Mouse (Mus musculus) neural tube, embryonic 10.5 days (tissue): ENCODE data around the gene Fam169b.
"Not testable (repeated sequence)": the region's sequence is repeated elsewhere in the genome, so short reads cannot be mapped to it uniquely, and the experiment has no call there.

ENCODE experiments used
- DNase-seq: peaks from one replicate; pipeline ENCODE4 v3.0.0-alpha.2; 2017; ENCODE audit warnings: low spot score; ENCODE audit errors: extremely low spot score

Gene Fam169b

DNA sequence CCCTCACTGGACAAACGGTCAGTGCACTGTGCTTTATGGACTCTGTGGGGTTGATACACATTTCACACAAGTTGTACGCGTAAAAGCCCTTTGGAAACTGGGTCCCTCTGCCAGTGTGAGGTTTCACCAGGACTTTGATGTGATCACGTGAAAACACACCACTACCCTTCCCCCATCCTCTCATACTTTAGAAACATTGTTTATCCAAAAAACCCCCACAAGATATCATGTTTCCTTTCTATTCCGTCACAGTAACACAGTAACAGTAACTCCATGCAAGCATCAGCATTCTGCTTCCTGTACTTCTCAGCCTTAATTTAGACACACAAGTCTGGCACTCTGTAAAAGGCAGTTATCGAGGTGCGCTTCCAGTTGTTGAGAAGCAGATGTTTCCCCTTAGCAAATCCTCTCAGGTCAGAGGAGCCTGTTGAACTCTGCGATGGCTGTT lies 12.2 kb downstream of the Fam169b start:
- no peak for DNase-seq

DNA sequence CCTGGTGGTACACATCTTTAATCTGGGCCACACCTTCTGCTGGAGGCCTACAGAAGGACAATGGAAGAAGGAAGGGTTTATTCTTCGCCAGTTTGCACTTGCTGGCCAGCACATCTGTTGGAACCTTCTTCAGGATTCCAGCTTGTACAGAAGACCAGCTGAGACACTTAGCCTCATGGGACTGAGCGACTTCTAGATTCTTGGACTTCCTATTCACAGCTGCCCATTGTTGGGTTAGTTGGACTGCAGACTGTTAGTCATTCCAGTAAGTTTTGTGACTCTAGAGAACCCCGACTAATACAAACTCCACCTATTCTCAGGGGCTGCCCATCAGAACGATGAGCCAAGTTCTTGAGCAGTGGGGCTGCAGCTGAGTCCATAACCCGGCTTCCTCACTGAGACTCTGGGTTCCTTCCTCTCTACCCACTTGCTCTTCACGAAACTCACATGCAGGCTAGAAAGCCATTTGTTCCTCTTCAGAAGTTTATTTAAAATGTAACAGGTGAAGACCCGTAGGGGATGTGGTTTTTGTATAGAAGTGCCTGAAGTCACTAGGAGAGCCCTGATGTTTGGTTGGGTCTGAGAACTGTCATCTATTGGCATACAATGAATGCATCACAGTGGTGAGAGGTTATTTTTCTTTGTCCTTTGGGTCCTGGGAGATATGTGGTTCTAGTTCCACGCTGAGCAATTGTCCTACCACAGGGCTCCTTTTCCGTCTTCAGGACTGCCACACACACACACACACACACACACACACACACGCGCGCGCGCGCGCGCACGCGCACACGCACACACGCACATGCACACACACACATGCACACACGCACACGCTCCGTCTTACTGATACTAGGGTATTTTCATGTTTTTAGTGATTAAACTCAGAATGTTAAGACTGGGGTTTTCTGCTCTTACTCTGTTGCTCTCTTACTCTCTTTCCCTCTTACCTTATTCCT lies 13.2 kb downstream of the Fam169b start:
- DNase-seq: no peak

DNA sequence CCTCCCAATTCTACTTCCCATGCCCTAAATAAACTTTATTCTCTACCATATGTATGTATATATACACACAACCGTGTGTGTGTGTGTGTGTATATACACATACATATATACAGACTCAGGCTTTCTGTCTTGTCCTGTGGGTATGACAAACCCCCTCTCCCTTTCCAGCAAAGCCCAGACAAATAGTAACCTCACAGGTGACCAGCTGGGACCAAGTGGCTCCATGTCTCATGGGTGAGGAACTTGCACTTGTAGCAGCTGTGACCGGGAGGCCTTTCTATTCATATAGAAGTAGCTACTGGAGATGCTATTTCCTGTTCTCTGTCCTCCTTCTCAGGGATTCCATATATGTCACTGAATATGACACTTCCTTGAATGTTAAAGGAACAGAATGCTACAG lies 13.9 kb downstream of the Fam169b start:
- DNase-seq: no peak

DNA sequence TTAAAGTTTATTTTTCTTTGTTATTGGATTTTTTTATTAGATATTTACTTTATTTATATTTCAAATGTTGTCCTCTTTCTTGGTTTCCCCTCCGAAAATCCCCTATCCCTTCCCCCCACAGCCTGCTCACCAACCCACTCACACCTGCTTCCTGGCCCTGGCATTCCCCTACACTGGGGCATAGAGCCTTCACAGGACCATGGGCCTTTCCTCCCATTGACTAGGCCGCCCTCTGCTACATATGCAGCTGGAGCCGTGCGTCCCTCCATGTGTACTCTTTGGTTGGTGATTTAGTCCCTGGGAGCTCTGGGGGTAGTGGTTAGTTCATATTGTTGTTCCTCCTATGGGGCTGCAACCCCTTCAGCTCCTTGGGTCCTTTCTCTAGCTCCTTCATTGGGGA lies 14.4 kb downstream of the Fam169b start:
- not testable (repeated sequence) for DNase-seq

DNA sequence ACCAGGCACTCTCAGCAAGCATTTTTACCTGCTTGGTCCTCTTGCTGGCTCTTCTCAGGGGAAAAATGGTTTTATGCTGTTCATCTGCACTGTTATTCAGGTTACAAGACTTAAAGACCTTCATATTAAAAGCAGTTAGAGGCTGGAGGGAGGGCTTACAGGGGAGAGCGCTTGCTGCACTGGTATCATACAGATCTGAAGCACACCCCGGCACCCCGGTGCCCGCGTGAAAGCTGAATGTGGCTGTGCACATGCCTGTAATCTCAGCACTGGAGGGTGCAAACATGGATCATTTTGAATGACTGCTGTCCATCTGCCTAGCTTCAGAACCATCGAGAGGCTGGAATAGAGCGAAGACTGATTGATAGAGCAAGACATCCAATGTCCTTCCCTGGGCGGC lies 15.4 kb downstream of the Fam169b start:
- no peak for DNase-seq

DNA sequence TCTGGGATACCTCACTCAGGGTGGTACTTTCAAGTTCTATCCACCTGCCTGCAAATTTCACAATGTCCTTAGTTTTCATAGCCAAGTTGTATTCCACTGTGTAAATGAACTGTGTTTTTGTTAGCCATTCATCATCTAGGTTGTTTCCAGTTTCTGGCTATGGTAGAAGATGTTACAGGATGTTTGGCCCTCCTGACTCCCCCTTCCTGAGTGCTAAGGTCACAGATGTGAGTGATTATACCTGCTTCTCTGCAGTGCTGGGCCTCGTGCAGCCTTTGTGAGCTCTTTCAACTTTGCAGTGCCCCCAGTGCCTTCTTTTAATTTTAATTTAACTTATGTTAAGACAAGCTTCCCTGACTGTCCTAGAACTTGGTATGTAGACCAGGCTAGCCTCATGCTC lies 18.0 kb downstream of the Fam169b start:
- no peak for DNase-seq

DNA sequence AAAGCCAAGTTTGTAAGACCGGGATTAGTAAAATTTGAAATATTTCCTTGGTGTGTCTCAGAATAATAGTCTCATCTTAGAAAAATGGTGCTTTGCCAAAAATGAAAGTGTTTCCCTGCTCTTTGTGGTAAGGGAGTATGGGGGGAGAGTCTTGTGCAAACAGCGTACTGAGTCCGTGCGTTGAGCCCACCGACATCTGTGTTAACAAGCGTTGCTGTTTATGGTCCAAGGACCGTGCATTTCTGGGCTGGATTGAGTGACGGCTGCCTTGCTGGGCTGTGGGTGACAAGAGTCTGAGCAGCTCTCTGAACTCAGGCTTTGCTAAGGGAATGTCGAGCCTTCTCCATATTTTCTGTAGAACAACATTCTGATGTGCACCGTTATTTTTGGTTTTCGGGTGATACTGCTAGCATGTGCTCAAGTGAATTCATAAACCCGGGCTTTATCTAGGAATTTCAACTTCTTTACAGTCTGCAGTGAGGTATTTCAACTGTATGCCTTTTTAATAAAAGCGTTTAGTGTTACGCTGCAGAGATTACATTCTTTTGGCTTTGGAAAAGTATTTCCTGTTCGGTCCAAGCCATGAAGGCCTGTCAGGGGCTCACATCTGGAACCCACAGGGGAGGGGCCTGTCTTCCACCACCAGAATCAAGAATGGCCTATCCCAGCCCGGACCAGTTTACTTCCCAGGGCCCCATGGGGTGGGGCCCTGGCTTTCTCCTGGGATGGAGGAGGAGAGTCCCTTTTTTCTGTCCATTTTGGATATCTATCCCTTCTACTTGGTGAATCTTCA lies 20.6 kb downstream of the Fam169b start:
- DNase-seq: no peak

DNA sequence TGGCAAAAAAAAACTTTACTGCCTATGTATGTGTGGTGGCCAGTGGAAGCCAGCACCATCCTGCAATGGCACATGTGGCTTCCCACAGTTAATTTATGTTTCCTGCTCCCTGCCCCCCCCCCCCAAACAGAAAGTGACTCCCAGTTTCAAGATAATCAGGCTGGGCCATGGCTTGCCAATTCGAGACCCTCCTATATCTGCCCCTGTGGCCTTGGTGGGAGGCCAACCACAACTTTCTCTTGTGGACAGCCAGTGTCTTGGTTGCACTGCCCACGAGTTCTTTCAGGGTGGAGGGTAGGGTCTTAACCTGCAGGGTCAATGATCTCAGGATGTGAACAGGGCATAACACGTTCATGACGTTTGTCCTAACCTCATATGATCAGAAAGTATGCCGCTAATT lies 22.8 kb downstream of the Fam169b start:
- DNase-seq: no peak

DNA sequence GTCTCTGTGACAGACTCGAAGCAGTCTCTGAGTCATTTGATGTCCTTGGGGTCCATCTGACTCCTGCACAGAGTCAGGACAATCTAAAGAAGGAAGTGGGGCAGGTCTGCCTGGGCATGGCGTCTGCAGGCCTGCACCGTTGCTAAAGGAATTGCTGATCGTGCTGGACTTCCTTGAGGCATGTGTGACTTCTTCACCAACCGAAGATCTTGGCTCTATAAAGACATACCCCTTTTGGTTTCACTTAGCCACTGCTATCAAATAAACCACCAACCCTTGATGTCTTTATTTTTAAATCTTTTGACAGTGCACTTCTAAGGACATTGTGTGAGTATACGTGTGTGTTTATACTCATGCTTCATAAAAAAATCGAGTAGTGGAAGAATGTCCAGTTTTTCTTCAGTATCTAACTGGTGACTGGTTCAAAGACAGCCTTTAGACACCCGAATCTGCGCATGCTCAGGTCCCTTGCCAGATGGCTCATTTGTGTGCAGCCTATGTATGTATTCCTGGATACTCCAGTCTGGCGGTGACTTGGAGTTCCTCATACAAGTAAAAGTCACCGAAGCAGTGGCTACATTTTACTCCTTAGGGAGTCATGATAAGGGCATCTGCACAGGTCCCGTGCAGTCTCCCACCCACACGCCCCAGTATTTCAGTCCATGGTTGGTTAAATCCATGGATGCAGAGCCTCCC lies 24.9 kb downstream of the Fam169b start:
- no peak for DNase-seq

DNA sequence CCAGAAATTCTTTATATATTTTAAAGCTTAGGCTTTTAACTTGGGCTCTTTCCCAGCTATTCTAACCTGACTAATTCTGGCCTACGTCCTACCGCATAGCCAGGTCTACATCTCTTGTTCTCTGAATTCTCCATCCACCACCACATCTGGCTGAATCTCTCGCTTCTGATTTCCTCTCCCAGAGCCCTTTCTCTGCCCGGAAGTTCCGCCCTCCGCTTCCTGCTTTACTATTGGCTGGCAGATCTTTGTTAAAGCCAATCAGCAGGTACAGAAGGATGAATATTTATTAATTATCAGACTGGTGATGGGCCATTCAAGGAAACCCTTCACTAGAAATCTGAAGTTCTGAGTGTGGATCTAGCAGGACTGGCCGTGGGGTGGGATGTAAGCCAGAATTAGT lies 27.5 kb downstream of the Fam169b start:
- DNase-seq: no peak

DNA sequence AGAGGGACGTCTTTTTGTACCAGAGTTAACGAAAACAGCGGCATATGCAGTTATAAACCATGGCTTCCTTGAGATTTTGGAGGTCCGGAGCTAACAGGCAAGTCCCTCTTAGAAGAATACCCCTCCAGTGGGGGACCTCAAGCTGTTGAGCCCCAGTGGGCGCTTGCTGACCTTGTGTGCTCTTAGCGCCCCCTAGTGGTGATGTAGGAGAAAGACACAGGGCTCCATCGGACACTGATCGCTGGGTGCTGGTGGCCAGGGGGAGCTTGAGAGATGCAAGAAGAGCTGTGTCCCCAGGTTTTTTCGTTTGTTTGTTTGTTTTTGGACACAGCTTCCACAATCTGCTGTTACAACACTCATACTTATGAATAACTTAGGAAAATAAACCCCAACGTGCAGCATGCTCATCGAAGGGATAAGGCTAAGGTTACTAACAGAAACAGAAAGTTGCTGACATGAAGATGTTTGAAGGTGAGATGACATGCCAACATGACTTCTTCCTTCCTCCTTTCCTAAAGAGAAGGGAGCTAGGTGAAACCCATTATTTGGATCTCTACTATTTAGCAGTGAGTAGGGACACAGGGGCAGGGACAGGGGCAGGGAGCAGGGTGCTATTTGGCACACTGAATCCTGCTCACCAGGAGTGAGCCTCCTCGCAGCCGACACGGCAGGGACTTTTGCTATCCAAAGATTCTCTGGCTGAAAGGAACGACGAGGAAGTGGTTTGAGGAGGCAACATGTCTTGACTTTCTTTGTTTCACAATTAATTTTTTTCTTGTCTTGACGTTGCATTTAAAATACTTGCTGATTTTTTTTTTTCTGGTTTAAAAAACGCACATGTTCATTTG lies 29.2 kb downstream of the Fam169b start:
- DNase-seq: peak; percentile 79

DNA sequence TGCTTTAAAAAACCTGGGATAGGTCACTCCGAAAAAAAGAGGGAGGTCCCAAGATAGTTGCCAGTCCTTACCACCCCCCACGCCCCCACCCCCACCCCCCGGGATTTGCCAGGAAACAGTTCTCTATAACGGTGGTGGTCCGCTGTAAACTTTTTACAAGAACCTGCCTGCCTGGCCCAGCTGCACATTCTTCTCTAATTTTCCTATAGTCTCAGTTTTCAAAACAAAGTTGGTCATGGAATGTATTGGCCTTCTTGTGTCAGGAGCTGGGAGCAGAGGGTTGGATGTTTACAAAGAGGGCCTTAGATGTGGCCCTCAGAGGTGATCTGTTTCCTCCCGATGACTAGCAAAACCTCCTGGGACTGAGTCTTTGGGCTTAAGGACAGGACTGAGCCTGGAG lies 30.0 kb downstream of the Fam169b start:
- DNase-seq: no peak

DNA sequence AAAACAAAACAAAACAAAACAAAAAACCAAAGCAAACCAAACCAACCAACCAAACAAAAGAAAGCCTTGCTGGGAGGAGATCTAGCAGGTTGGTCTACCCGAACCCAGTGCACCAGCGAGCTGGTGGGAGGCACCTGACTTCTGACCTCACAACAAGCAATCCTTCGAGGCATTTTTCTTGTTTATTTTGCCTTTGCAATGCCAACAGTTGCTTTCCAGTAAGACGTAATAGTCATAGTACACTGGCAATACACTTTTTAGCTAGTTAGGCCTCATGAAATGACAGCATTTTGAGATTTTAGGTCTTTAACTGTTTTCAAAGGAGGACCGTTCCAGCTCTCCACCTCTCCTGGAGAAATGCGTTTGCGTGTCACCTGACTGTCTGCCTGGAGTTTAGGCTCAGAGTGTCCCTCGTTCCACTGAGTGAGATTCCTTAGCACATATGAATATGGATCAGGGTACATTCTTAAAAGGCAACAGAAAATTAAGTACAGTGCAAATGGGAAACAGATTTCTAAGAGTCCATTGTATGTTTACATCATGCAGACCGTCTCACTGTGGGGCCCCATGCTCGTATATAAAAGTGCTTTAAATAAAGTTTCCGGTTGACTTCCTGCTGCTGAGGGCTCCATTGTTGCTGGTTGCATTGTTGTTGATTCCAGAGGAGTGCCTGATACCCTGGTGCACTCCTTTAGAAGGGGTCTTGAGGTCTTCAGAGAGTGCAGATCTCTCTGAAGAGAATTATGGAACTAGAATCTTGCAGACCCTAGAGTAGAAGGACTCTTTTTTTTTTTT lies 32.3 kb downstream of the Fam169b start:
- no peak for DNase-seq

DNA sequence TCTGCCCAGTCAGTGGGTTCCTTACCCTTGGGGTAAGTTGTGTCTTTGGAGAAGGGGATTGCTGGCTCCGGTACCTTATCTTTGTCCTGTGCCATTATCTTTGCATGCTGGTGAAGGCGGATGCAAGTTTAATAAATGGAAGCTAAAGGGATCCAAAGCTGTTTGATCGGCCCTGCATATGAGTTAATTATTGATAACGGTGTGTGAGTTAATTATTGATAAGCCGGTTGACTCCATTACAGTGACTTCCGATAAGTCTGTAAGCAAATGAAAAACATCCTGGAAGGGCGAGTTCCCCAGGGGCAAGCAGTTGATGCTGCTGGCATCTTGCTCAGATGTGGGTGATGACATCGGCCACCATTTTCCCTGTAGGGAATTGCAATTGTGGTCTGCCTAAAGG lies 33.1 kb downstream of the Fam169b start:
- no peak for DNase-seq

DNA sequence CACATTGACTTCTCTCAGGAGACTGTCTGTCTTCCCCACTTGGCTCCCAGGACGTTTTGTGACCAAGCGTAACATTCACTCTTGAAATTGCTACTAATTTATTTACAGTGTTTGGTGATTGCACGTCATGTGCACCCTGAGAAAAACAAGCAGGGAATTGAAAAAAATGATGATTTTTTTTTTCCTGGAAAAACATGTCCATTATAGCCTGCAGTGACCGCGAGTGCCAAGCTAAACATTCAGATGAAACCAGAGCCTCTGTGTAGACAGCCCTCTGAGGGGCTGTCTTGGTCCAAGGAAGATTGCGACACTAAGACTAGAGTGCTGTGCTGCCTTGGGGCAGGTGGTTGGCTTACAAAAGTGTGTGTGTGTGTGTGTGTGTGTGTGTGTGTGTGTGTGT lies 37.8 kb downstream of the Fam169b start:
- DNase-seq: no peak

DNA sequence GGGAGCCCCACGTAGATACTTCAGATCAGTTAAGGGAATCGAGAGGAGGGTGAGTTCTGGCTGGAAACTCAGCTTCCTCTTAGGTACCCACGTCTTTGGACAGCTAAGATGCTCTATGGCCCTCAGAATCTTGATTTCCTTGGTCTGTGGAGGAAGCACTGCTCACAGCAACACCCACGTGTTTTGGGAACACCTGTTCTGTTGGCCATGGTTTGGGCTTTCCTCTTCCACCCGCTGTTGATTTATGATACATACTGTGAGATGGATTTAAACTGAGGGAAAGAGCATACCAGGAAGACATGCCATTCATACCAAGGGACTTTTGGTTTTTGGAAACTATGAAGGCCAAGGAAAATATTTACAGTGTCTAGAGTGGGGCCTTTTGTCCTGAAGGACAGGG lies 38.8 kb downstream of the Fam169b start:
- DNase-seq: no peak

DNA sequence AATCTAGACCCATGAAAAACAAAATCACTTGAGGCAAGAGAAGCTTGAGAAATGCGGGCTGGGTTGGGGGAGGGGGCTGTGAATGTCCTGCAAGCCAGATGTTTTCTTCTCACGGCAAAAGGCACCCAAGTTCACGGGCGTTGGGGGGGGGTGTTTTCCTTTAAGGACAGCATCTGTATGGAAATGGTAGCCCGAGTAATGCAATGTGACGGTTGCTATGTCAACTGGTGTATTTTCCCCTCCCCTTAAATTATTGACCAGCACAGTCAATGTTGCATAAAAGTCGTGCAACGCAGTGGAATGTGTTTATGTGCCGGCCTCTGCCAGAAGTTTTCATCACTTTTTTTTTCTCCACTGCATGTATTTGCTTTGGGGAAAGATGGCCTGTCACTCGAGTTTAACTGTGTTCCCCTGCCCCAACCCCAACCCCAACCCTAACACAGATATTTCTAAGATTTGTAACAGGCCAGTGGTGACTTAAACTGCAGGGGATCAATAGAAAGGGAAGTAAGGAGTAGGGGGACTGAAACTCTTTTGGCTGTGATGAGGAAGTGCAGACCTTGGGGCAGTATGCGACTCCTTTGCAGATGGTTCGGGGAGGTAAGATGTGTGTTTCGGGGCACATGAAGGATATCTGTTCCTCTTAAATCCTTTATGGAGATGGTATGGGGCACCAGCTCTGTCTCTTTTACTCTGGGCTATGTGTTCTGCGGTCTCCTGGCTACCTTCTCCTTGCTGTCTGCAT lies 39.6 kb downstream of the Fam169b start:
- DNase-seq: no peak

DNA sequence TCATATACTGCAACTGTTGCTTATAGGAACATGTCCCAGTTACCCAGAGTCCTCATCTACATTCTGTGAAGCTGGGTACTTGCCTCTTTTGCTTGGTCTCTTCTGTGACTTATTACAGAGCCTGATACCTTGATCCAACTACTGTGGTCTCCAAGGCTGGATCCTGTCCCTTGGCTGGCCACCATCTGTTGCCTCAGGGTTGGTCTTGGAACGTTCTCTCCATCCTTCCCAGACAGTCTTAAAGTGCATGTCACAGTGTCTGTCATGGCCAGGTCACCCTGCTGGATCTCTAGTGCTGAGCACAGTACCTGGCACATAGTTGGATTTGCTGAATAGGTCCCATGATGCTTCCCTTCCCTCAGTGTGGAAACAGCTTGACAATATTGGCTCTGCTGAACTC lies 40.6 kb downstream of the Fam169b start:
- DNase-seq: no peak

DNA sequence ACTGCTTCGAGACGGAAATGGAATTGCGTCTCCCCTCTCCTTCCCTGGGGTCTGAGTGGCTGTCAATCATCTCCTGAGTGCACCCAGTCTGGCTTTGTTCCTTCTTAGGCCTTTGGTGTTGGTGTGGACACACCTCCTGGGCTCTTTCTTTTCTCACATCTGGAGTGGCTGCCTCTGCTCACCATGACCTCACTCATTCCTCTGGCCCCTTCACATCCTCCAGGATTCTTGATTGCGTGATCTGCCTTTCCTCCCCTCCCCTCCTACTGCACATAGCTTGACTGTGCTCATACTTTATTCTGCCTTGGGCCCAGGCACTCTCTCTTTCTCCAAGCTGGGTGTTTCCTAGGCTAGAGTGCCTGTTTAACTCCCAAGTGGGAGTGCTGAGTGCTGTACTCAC lies 41.4 kb downstream of the Fam169b start:
- DNase-seq: no peak
